Mouse (Mus musculus): ENCODE data around the gene Mrtfb. TPM values are rescaled to one million over a fixed set of nuclear protein-coding genes. Genes with fewer than 3 reads are reported as not detected.
"Not testable (repeated sequence)": the region's sequence is repeated elsewhere in the genome, so short reads cannot be mapped to it uniquely, and the experiment has no call there.

The Mrtfb gene
- polyA plus RNA-seq, 1 experiment from 2014 or later, result 11.6 TPM

- not testable (repeated sequence) for H3K9ac ChIP-seq; H3K27me3 ChIP-seq; H3K4me3 ChIP-seq; ATAC-seq; H3K9me3 ChIP-seq (replicated peaks); H3K36me3 ChIP-seq (ENCODE audit: poor library complexity, severe bottlenecking); H3K4me1 ChIP-seq; H3K4me2 ChIP-seq; H3K27ac ChIP-seq
These were observed 30.1 kb downstream of the Mrtfb start for GRCm38 (mm10) chr16:13286425-13286824.

GRCm38 (mm10) chr16:13297860-13298259 lies 41.6 kb downstream of the Mrtfb start:
- Histone ChIP-seq H3K4me2 (no peak overlapping the region), H3K4me3 (no peak overlapping the region), H3K9ac (no peak overlapping the region), H3K27me3 (no peaks in the 10 kb centered on the region), H3K9me3 (replicated peaks) (no peaks in the 10 kb centered on the region), H3K36me3 (ENCODE audit: poor library complexity, severe bottlenecking) (no peaks in the 10 kb centered on the region), H3K4me1 (no peaks in the 10 kb centered on the region), H3K27ac (no peak overlapping the region)
- ATAC-seq, result no peak
- WGBS, result 79% methylated on average over 1 of the region's 1 CpGs

GRCm38 (mm10) chr16:13298991-13299390 lies 42.7 kb downstream of the Mrtfb start:
- Histone ChIP-seq H3K4me1 (no peaks in the 10 kb centered on the region), H3K27ac (no peak overlapping the region), H3K9me3 (replicated peaks) (no peaks in the 10 kb centered on the region), H3K4me3 (no peak overlapping the region), H3K36me3 (ENCODE audit: poor library complexity, severe bottlenecking) (no peaks in the 10 kb centered on the region), H3K4me2 (no peak overlapping the region), H3K9ac (no peak overlapping the region), H3K27me3 (no peaks in the 10 kb centered on the region)
- ATAC-seq, result no peak
- WGBS, result 76% methylated on average over 2 of the region's 2 CpGs

DNA sequence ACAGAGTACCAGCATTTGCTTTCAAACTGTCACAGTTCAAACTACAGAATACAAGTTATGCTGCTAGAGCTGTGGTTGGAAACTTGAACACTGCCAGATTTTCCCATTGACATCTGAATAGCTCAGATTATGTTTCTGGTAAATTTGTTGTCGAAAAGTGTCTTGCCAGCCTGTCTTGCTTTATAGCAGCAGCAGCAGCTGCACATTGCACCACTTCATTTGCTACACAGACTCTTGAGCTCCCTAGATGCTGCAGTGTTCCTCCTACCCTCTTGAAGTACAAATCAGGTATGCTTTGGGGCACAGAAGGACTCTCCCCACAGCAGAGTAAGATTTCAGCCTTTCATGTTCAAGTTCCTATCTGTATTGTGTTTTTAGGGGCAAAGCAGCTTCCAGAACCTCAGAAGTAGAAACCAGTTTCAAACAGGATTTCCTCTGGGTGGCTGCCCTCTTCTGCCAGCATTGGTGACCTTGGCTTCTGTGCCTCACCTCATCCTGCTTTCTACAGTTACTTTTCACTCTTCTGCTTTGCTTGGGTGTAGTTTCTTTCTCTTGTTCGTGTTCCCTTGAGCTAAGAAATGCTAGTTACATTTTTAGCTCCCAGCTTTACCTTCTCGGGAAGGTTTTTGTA lies 49.9 kb downstream of the Mrtfb start:
- no peak overlapping the region for H3K9ac ChIP-seq
- H3K27me3 ChIP-seq, result no peaks in the 10 kb centered on the region
- no peaks in the 10 kb centered on the region for H3K9me3 ChIP-seq (replicated peaks)
- no peak overlapping the region for H3K27ac ChIP-seq
- ATAC-seq, result no peak
- WGBS, result 88% methylated on average over 3 of the region's 3 CpGs
- H3K4me3 ChIP-seq, result no peak overlapping the region
- H3K4me1 ChIP-seq, result no peaks in the 10 kb centered on the region
- H3K36me3 ChIP-seq (ENCODE audit: poor library complexity, severe bottlenecking), result no peaks in the 10 kb centered on the region
- H3K4me2 ChIP-seq, result no peak overlapping the region

DNA sequence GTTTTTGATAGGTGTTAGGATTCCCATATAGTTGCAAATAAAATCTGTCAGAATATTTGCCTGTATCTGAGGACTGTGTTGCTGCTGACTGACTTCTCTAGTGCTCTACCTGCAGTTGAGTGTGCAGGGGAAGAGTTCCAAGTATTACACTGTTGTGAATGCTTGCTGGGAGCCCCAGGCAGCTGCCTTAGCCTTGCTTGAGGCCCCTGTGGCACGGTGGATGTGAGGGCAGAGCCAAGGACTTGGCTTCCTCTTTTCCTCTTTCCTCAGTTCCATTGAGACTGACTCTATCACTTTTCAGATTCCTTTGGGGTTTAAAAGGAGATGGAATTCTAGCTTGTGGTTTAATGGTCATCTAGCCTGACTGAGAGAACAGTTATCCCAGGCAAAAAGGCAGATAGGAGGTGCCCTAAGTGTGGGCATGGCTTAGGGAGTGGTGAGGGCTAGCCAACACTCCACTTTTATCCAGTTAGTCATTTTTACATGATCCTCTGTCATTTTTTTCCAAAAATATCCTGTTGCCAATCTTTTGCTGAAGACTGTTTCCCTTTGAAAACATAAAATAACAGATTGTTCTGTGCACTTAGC lies 53.9 kb downstream of the Mrtfb start:
- 64% methylated on average over 1 of the region's 1 CpGs for WGBS
- H3K9me3 ChIP-seq (replicated peaks), result no peaks in the 10 kb centered on the region
- H3K27ac ChIP-seq, result no peak overlapping the region

GRCm38 (mm10) chr16:13311374-13311773 lies 55.1 kb downstream of the Mrtfb start:
- WGBS, result 87% methylated on average over 1 of the region's 1 CpGs
- no peak overlapping the region for H3K27ac ChIP-seq
- no peak for ATAC-seq

More for the DNA sequence above, 53.9 kb downstream of the Mrtfb start:
- Histone ChIP-seq H3K4me3 (no peak overlapping the region), H3K27me3 (no peaks in the 10 kb centered on the region), H3K36me3 (ENCODE audit: poor library complexity, severe bottlenecking) (no peaks in the 10 kb centered on the region), H3K4me2 (no peak overlapping the region), H3K4me1 (no peaks in the 10 kb centered on the region), H3K9ac (no peak overlapping the region)
- ATAC-seq, result no peak

DNA sequence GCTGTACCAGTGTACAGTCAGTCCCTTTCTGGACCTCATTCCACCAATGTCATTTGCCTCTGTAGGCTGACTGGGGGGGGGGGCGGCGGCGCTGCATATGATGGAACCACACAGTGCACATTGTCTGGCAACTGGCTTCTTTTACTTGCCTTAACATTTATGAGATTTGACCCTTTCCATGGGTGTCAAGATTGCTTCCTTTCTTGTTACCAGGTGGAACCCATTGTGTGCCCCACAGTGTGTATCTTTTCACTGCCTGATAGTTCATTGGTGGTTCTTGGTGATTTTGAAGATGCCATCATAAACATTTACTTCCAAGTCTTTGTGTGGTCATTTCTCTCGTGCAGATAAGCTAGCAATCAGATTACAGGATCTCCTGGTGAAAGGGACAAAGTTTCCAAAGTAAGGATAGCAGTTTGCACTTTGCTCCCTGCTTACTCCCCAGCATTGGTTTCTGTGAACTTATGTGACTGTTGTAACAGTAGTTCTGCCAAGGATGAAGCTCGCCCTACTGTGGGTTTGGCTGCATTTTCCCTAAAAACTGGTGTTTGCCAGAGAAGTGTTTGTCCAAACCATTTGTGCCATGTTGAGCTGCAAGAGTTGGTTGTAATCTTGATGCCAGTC lies 56.9 kb downstream of the Mrtfb start:
- Histone ChIP-seq H3K27ac (no peak overlapping the region), H3K36me3 (ENCODE audit: poor library complexity, severe bottlenecking) (no peaks in the 10 kb centered on the region), H3K27me3 (no peaks in the 10 kb centered on the region), H3K9me3 (replicated peaks) (no peaks in the 10 kb centered on the region), H3K4me1 (no peaks in the 10 kb centered on the region), H3K9ac (no peak overlapping the region), H3K4me2 (no peak overlapping the region), H3K4me3 (no peak overlapping the region)
- ATAC-seq, result no peak
- WGBS, result 94% methylated on average over 5 of the region's 5 CpGs

More at GRCm38 (mm10) chr16:13311374-13311773, 55.1 kb downstream of the Mrtfb start:
- no peak overlapping the region for H3K9ac ChIP-seq
- H3K4me3 ChIP-seq, result no peak overlapping the region
- H3K4me1 ChIP-seq, result no peaks in the 10 kb centered on the region
- no peak overlapping the region for H3K4me2 ChIP-seq
- no peaks in the 10 kb centered on the region for H3K9me3 ChIP-seq (replicated peaks)
- no peaks in the 10 kb centered on the region for H3K27me3 ChIP-seq
- no peaks in the 10 kb centered on the region for H3K36me3 ChIP-seq (ENCODE audit: poor library complexity, severe bottlenecking)

GRCm38 (mm10) chr16:13323751-13324150 lies 67.5 kb downstream of the Mrtfb start:
- Histone ChIP-seq H3K27me3 (no peaks in the 10 kb centered on the region), H3K4me1 (peaks cover 6% of the 10 kb centered on the region; the same call in 1 of the 2 replicates), H3K9ac (no peak overlapping the region), H3K27ac (no peak overlapping the region), H3K4me3 (no peak overlapping the region), H3K36me3 (ENCODE audit: poor library complexity, severe bottlenecking) (peaks cover 11% of the 10 kb centered on the region; the same call in 1 of the 2 replicates), H3K4me2 (no peak overlapping the region), H3K9me3 (replicated peaks) (no peaks in the 10 kb centered on the region)
- ATAC-seq, result no peak
- WGBS, result 47% methylated on average over 6 of the region's 6 CpGs

GRCm38 (mm10) chr16:13326622-13327021 lies 70.3 kb downstream of the Mrtfb start:
- ATAC-seq, result no peak
- peaks cover 18% of the 10 kb centered on the region for H3K4me1 ChIP-seq
- H3K9ac ChIP-seq, result no peak overlapping the region
- 93% methylated on average over 3 of the region's 3 CpGs for WGBS
- H3K36me3 ChIP-seq (ENCODE audit: poor library complexity, severe bottlenecking), result peaks cover 11% of the 10 kb centered on the region; the same call in 1 of the 2 replicates
- H3K4me2 ChIP-seq, result no peak overlapping the region
- no peak overlapping the region for H3K27ac ChIP-seq
- H3K4me3 ChIP-seq, result no peak overlapping the region
- no peaks in the 10 kb centered on the region for H3K9me3 ChIP-seq (replicated peaks)
- H3K27me3 ChIP-seq, result no peaks in the 10 kb centered on the region

DNA sequence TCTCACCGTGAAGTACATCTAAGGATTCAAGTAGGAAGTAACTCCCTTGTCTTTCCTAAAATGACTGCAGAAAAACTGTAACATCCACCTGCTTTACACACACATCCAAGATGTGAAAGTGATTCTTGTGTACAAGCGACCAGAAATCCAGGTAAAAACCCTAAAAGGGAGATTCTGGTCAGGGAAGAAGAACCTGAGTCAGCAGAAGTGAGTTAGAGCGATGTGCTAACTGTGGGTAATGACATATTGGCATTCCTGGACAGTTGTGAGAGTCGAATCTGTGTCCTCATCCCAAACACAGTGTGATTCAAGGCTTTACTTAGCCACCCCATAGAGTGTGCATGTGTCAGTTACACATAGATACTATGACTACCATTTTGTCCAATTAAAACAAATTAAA lies 72.4 kb downstream of the Mrtfb start:
- peaks cover 14% of the 10 kb centered on the region for H3K4me1 ChIP-seq
- 83% methylated on average over 4 of the region's 4 CpGs for WGBS
- ATAC-seq, result no peak

DNA sequence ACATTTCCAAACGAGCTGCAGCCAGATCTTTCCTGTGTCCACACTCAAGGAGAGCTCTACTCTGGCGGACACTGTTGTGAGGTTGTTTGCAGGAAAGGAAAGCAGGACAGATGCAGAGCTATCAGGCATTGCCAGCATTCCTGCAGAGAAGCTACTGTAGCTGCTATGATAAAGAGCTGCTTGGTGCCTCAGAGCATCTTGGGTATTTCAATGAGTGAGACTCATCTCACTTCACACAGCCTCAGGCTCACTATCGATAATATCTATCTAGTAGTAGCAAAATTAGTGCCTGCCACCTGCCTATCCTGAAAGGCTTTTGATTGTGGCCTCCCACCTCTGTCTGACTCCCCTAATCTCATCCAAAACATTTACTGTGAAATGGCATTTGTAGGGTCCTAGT lies 73.4 kb downstream of the Mrtfb start:
- H3K27ac ChIP-seq, result no peak overlapping the region
- H3K27me3 ChIP-seq, result no peaks in the 10 kb centered on the region
- H3K4me2 ChIP-seq, result no peak overlapping the region
- H3K36me3 ChIP-seq (ENCODE audit: poor library complexity, severe bottlenecking), result peaks cover 11% of the 10 kb centered on the region; the same call in 1 of the 2 replicates
- no peaks in the 10 kb centered on the region for H3K9me3 ChIP-seq (replicated peaks)
- H3K4me1 ChIP-seq, result peaks cover 12% of the 10 kb centered on the region
- no peak overlapping the region for H3K4me3 ChIP-seq
- H3K9ac ChIP-seq, result no peak overlapping the region
- ATAC-seq, result no peak
- WGBS, result 75% methylated on average over 3 of the region's 3 CpGs

More for the DNA sequence above, 72.4 kb downstream of the Mrtfb start:
- Histone ChIP-seq H3K9ac (no peak overlapping the region), H3K4me2 (no peak overlapping the region), H3K27me3 (no peaks in the 10 kb centered on the region), H3K27ac (no peak overlapping the region), H3K4me3 (no peak overlapping the region), H3K9me3 (replicated peaks) (no peaks in the 10 kb centered on the region), H3K36me3 (ENCODE audit: poor library complexity, severe bottlenecking) (peaks cover 11% of the 10 kb centered on the region; the same call in 1 of the 2 replicates)

DNA sequence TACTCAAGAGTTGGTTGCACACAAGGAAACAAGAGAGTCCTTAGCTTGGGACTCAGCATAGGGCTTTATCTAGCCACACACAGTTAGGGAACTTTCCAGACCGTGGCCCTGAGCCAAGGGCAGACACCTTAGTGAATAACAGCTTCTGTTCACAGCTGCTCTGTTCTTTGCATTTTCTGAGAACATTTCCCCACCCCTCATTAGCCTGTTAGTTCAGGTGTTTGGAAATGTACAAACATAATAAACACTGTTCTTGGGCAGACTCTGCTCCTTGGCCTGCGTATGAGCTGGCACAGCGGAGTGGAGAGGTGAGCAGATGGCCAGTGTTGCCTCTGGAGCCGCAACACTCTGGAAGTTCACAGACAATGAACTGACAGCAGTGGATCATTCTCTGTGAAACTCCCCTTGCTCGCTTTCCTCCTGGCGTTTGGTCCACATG lies 74.0 kb downstream of the Mrtfb start:
- H3K9ac ChIP-seq, result no peak overlapping the region
- no peaks in the 10 kb centered on the region for H3K9me3 ChIP-seq (replicated peaks)
- H3K4me3 ChIP-seq, result no peak overlapping the region
- no peak overlapping the region for H3K4me2 ChIP-seq
- no peaks in the 10 kb centered on the region for H3K27me3 ChIP-seq
- peaks cover 11% of the 10 kb centered on the region; the same call in 1 of the 2 replicates for H3K36me3 ChIP-seq (ENCODE audit: poor library complexity, severe bottlenecking)
- H3K4me1 ChIP-seq, result peaks cover 12% of the 10 kb centered on the region
- ATAC-seq, result peak; percentile 41; the same call in 1 of the 2 replicates
- no peak overlapping the region for H3K27ac ChIP-seq
- WGBS, result 56% methylated on average over 6 of the region's 6 CpGs

Data from forebrain, embryonic 13.5 days (tissue).